Mouse (Mus musculus): ENCODE results near the gene Ankrd34a. TPM values are rescaled to one million over a fixed set of nuclear protein-coding genes. Genes with fewer than 3 reads are reported as not detected.
A peak's percentile ranks its signal among the peaks of the same experiment; 100 is the strongest.

Ankrd34a gene
- total RNA-seq (2021): 10 to 100 TPM; 50.9 to 62.3 TPM

DNA sequence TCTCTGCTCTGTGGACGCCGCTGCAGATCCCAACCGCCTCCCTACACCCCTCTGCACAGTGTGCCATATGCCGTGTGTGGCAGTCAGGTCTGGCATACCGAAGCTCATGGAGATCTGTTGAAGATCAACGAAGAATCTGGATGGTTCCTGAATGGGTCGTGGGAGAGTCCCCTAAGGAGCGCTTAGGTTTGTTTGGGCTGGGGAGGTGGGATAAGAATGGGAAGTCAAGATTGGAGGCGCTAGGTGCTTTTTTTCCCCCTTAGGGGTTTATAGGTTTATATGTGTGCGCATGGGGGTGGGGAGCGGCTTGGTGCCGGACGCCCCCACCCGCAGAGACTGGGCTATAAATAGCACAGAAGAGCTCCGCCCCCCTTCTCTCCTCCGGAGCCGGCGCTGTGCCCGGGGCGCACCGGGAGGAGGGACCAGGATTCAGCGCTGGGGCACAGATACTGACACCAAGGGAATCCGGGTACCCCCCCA lies at the start of gene Ankrd34a:
Ankrd34a (plus strand) TSS at position 409 of the 480 bp plus-strand sequence.
- DNase-seq (ENCODE audit: extremely low spot score in 1 of 2, low spot score in 1 of 2): peak; percentile 62 to 69

DNA sequence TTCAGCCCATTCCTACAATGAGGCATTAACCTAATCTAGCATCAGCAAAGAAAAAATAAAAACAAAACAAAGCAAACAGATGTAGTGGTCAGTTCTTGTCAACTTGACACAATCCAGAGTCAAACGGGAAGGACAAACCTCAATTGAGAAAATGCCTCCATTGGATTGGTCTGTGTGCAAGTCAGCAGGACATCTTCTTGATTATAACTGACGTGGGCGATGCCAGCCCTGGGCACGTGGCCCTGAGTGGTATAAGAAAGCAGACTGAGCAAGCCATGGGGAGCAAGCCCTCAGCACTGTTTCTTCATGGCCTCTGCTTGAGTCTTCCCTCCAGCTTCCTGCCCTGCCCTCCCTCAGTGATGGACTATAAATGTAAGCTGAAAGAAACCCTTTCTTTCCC lies 49.6 kb upstream of the Ankrd34a start:
- DNase-seq (ENCODE audit: extremely low spot score in 1 of 2, low spot score in 1 of 2): no peak

DNA sequence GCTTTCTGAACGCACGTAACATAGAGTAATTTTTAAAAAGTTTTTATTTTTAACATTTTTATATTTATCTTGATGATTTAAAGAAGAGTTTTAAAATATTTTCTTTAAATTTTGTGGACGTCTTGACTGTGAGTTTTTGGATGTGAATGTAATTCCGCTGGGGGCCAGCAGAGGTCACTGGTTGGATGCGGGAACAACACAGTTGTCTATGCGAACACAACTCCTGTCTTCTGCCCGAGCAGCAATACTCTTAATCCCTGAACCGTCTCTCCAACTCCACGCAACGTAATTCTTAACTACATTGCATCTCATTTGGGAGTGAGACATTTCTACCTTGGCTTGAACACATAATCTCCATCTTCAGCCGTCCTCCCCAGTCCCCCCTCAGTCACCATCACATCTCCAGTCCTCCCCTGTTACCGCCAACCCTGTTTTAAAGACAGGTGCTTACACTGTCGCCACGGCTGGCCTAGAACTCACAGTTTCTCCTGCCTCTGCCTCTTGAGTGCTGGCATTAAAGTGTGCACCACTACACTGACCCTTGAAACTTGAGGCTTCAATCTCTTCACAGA lies 49.0 kb upstream of the Ankrd34a start:
- DNase-seq (ENCODE audit: extremely low spot score in 1 of 2, low spot score in 1 of 2): peak; percentile 68 to 90

DNA sequence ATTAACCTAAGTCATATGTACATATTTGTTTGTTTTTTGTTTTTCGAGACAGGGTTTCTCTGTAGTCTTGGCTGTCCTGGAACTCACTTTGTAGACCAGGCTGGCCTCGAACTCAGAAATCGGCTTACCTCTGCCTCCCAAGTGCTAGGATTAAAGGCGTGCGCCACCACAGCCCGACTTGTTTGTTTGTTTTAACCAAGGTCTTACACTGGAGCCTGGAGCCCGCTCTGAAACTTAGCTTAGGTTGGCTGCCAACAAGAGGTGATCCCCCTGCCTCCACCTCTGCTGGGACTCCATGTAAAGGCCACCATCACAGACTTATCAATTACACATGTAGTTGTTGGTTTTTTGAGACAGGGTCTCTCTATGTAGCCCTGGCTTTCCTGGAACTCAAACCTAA lies 47.6 kb upstream of the Ankrd34a start:
- no peak for DNase-seq (ENCODE audit: extremely low spot score in 1 of 2, low spot score in 1 of 2)

DNA sequence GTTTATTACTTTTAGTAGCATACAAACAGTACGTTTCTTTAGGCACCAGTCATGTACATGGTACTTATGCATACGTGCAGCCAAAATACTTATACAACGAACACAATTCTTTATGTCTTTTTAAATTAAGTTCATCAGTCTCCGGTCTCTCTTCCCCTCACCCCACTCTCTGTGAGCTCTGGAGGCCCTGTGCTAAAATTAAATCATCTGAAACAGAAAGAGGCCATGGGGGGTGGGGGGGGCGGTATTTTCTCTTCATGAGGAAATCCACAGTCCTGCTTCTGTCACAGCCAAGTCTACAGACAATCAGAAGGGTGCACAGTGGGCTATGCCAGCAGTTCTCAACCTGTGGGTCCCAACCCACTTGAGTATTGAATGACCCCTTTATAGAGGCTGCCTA lies 47.1 kb upstream of the Ankrd34a start:
- DNase-seq (ENCODE audit: extremely low spot score in 1 of 2, low spot score in 1 of 2): no peak

DNA sequence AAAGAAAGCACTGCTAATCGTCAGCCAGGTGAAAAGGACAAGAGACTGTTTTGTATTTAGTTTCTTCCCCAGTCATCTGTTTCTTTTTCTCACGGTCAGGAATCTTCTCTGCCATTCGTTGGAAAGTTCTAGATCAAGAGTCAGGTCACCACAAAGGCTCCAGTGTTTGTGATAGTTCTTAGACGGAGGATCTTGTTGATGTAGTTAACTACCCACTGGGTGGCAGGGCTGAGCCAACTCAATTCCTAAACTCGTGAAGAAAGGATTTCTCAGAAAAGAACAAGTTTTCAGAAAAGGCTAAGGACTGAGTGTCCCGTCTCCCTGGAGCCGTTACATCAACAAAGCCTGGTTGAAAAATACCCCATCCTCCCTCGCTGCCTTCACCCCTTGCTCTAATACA lies 45.2 kb upstream of the Ankrd34a start:
- peak in 1 of 2 experiments; percentile 48 for DNase-seq (ENCODE audit: extremely low spot score in 1 of 2, low spot score in 1 of 2)

DNA sequence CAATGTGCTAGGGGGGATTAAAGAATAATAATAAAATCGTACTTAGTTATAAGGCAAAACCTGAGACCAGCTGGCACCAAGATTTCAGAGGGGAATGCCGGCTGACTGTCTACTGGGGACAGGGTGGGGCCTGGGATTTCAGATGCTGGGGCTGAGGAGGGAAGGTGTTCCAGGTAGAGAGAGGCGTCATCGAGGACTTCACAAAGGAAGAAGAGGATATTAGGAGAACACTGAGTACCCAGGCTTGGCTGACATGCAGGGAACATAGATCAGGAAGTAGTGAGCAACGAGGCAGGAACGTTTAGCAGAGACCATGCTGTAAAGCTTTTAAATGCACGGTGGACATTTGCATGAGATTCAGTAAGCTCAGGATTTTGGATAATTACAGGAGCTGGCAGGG lies 44.5 kb upstream of the Ankrd34a start:
- no peak for DNase-seq (ENCODE audit: extremely low spot score in 1 of 2, low spot score in 1 of 2)

DNA sequence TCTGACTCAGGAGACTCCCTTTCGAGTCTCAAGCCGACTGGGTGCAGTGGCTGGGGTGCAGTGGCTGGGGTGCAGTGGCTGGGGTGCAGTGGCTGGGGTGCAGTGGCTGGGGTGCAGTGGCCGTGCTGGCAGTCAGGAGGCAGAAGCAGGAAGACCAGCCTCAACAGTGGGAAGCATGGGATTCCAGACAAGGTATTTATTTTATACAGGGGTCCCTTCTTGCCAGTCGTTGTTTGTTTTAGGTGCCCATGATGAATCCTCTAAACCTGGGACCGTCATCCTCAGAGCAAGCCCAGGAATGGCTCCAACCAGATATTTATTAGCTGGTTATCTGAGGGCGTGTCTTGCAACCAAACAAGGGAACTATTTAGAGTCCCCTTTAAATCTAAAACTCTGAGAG lies 42.8 kb upstream of the Ankrd34a start:
- no peak for DNase-seq (ENCODE audit: extremely low spot score in 1 of 2, low spot score in 1 of 2)

DNA sequence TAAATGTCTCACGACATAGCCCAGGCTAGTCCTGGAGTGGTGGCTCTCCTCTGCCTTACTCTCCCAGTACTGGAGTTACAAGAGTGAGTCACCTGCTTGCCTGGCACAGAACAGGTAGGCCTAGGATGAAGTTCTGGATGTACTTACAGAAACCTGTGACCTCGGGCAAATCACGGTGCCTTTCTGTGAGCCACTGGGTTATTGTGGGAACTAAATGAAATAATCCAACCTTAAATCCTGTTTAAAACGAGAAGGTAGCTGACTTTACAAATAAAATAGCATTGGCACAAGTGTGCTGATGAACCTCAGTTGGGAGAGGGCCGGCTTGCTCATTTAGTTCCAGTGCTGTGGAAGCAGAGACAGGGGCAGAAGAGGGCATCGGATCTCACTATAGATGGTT lies 42.2 kb upstream of the Ankrd34a start:
- no peak for DNase-seq (ENCODE audit: extremely low spot score in 1 of 2, low spot score in 1 of 2)

DNA sequence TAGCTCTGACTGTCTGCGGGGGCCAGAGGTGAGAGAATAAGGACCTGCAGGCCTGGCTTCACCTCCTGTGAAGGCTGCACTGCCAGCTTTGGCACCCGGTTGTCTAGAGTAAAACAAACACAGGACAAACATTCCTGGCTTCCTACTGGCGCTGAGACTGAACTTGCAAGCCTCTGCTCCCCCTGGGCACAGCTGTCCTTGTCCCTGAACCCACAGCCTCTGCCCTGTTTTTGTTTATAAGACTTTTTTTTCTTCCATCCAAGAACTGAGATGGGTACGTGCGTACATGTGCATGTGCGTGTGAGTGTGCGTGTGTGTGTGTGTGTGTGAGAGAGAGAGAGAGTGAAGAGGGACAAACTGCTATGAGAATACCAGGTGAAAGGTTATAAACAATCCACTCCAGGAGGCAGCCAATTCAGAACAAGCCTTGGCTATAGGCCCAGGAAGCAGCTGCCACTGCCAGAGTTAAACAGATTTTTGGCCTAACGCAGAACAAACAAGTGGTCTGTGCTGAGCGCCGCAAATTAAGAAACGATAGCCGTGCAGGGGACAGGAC lies 41.3 kb upstream of the Ankrd34a start:
- DNase-seq (ENCODE audit: extremely low spot score in 1 of 2, low spot score in 1 of 2): peak in 1 of 2 experiments; percentile 44

DNA sequence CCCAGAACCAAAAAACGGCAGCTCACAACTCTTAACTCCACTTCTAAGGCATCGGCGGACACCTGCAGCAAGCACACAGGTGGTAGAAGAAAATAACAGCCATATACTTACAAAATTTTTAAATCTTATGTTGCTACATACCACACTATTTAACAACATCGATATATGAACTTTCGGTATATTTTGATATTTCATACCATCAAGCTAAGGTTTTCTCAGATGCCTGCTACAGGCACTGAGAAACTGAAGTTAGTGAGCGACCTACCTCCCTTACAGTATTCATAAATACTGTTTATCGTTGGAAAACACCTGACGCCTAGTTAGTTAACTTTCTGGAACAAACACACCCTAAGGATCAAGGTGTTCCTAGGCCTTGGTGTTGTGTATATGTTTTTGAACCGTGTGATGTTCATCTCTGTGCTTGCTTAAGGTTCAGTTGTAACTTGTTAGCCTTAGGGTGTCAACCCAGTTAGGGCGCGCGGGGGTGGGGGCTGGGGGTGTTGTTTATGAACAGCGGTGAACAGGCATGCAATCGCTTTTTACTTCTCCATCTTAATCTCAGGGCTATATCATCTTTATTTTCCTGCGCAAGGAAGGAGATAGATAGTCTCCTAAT lies 40.3 kb upstream of the Ankrd34a start:
- no peak for DNase-seq (ENCODE audit: extremely low spot score in 1 of 2, low spot score in 1 of 2)

DNA sequence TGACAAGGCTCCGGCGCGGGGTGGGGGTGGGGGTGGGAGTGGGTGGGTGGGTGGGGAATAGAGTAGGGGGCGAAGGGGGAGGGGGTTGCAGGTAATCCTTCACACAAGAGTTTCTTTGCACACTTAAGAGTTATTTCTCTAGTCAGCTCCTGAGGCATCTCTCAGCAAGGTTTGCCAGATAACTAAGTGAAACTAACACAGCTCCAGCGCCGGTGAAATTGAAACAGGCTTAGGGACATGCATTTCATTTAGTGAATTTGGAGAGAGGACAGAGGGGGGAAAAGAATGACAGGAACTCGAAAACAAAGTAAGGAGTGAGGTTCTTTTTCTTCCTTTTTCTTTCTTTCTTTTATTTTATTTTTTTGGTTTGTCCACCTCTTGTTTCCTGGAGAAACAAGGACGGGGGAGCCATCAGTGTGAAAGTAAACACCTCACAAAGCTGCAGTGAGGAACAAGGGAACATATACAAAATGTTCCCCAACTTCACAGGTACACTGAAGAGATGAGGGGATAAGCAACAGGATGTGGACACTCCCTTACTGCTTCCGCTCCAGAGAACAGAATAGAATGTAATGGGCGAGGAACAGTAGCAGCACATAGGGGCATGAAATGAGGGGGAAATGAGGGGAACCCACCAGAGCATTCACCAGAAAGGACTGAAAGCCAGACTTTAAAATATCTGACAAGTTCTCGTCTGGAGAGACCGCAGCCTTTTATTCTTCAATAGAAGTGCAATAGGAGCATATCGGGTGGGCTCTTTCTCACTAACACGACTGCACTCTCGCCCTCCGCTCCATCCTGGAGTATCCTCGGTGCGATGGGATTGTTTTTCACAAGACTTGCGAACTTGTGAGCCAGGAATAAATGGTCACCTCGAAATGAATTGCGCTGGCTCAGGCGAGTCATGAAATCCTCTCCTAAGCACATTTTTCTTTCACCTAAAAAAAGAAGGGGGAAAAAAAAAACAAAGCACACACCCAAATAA lies 39.5 kb upstream of the Ankrd34a start:
- DNase-seq (ENCODE audit: extremely low spot score in 1 of 2, low spot score in 1 of 2): no peak

DNA sequence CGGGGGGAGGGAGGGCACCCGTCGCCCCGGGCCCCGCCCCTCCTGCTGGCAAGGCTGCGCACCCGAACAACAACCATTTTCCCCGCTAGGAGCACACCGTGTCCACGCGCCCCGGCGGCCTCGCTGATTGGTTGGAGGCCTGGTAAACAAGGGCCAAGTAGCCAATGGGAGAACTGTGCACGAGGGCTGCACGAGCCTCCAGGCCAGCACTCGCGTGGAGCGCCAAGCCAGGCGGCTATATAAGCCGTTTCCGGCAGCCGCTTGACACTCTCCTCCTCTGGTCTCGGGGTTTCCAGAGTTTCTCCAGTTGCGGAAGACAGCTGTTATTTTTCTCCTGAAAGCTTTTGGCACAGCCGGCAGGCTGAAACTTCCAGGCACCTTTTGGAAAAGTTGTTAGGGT lies 38.7 kb upstream of the Ankrd34a start, which contains the start of gene Txnip:
Txnip (plus strand) TSS at position 264 of the 400 bp plus-strand sequence.
- peak; percentile 85 to 86 for DNase-seq (ENCODE audit: extremely low spot score in 1 of 2, low spot score in 1 of 2)

DNA sequence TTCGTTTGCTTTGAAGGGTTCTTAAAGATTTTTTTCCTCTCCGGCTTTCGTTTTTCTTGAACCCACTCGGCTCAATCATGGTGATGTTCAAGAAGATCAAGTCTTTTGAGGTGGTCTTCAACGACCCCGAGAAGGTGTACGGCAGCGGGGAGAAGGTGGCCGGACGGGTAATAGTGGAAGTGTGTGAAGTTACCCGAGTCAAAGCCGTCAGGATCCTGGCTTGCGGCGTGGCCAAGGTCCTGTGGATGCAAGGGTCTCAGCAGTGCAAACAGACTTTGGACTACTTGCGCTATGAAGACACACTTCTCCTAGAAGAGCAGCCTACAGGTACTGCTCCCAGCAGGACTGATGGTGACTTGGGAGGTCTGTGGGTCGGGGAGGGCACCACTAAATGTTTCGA lies 38.3 kb upstream of the Ankrd34a start:
- no peak for DNase-seq (ENCODE audit: extremely low spot score in 1 of 2, low spot score in 1 of 2)

DNA sequence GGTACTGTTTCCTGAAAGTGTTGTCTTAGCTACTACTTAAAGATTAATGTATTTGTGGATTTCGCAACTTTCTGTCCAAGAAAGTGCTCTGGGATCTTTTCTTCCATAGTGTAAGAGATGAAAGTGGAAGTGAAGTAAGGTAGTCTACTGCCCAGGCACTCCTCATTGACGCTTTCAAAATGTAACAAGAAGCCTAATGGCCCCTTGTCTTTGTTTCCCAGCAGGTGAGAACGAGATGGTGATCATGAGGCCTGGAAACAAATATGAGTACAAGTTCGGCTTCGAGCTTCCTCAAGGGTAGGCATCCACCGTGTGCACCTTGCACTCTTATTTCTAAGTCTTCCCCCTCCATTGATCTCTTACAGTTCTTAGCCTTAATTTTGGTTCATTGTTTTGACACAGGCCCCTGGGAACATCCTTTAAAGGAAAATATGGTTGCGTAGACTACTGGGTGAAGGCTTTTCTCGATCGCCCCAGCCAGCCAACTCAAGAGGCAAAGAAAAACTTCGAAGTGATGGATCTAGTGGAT lies 37.7 kb upstream of the Ankrd34a start:
- no peak for DNase-seq (ENCODE audit: extremely low spot score in 1 of 2, low spot score in 1 of 2)

DNA sequence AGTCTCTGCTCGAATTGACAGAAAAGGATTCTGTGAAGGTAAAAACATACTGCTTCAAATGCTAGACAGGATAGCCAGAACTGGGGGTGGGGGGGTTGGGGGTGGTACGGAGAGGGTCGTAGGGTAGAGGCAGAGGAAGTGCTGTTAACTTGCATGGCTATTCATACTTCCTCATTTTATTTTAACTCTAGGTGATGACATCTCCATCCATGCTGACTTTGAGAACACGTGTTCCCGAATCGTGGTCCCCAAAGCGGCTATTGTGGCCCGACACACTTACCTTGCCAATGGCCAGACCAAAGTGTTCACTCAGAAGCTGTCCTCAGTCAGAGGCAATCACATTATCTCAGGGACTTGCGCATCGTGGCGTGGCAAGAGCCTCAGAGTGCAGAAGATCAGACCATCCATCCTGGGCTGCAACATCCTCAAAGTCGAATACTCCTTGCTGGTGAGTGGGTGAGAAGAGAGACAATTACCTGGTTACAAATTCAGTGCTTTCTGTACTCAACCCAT lies 37.0 kb upstream of the Ankrd34a start:
- no peak for DNase-seq (ENCODE audit: extremely low spot score in 1 of 2, low spot score in 1 of 2)

DNA sequence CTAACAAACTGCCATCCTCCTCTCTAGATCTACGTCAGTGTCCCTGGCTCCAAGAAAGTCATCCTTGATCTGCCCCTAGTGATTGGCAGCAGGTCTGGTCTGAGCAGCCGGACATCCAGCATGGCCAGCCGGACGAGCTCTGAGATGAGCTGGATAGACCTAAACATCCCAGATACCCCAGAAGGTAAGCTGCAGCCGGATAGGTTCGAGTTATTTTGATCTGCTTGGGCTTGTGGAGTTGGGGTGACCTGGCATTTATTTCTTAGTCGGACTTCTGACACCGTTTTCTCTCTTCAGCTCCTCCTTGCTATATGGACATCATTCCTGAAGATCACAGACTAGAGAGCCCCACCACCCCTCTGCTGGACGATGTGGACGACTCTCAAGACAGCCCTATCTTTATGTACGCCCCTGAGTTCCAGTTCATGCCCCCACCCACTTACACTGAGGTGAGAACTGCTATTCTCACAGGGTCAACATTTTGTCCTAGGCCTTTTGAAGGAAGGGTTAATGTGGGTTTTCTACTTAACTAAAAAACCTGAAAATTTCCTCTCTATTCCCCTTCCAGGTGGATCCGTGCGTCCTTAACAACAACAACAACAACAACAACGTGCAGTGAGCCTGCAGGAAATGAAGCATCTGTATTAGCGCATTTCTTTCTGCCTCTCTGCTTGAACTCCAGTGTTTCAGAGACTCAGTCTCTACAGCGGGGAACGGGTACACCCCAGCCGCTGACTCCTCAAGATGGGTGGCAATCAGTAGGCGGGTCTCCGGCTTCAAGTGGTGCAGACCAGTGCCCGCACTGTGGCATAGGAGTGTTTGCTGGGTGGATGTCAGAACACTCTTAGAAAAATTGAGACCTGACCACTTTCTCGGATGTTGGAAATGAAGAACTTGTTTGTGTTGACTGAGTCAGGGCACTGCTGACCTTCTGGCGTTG lies 36.3 kb upstream of the Ankrd34a start:
- DNase-seq (ENCODE audit: extremely low spot score in 1 of 2, low spot score in 1 of 2): no peak

DNA sequence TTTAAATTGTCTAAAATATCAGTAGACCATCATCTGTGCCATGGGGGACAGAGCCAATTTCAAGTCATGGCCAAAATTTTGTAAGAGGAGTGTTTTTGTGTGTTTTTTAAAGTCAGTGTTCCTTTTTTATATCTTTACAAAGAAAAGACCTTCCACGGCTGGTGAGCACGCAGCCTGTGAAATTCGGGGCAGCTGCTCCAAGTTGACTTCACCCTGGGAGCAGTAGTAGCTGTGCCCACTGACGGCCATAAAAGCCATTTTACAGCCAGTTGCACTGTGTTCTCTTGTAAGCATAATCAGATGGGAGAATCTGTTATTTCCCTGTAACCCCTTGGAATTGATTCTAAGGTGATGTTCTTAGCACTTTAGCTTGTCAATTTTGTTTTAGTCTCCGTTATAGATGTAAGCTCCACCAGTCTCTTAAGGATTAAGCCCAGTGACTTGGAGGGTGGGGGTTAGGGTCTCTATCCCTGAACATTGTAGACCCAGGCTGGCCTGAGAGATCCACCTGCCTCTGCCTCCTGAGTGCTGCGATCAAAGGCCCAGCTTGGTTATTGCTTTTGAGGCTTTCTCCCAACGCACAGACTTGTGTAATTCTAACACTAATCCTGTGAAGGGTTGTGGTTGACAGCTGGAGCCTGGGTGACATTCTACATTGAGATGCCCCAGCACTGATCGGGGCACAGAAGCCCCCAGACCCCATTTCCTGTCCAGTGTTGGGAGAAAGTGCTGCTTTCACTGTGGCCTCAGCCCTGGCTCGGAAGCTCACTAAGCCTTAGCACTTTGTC lies 35.4 kb upstream of the Ankrd34a start:
- no peak for DNase-seq (ENCODE audit: extremely low spot score in 1 of 2, low spot score in 1 of 2)

Data from layer of hippocampus, postnatal 25 days (tissue).